Mouse (Mus musculus) retina, postnatal 1 day (tissue): ENCODE measurements at regions not wholly inside any gene's neighbourhood (a gene's known extent, or its start where the extent isn't known, plus 50 kb on each side); places are given as distances from the start of the nearest gene placed in this dataset.
A peak's percentile ranks its signal among the peaks of the same experiment; 100 is the strongest.

Source experiments
- DNase-seq: peaks from one replicate; pipeline ENCODE4 v3.0.0-alpha.2; 2012

- no peak for DNase-seq
Measured at GRCm38 (mm10) chr2:55817273-55817672, 381.5 kb downstream of the Kcnj3 start.

GRCm38 (mm10) chr2:55818220-55818619 is 382.4 kb downstream of the Kcnj3 start:
- peak; percentile 40 for DNase-seq

- no peak for DNase-seq
Measured at GRCm38 (mm10) chr2:55822726-55823125, 387.0 kb downstream of the Kcnj3 start.

- DNase-seq: peak; percentile 36
Measured at GRCm38 (mm10) chr2:55841521-55841920, 405.8 kb downstream of the Kcnj3 start.

- no peak for DNase-seq
Measured at GRCm38 (mm10) chr2:55846832-55847382, 411.1 kb downstream of the Kcnj3 start.

GRCm38 (mm10) chr2:55862479-55862878 is 426.7 kb downstream of the Kcnj3 start:
- no peak for DNase-seq

- DNase-seq: no peak
Measured at GRCm38 (mm10) chr2:55889976-55890375, 454.2 kb downstream of the Kcnj3 start.

- DNase-seq: no peak
Measured at GRCm38 (mm10) chr2:55892821-55893535, 457.2 kb downstream of the Kcnj3 start.

- DNase-seq: peak; percentile 46
Measured at GRCm38 (mm10) chr2:55920294-55920693, 484.5 kb downstream of the Kcnj3 start.
